ENCODE assay signal across 9 mouse cellular contexts in the genomic region with DNA sequence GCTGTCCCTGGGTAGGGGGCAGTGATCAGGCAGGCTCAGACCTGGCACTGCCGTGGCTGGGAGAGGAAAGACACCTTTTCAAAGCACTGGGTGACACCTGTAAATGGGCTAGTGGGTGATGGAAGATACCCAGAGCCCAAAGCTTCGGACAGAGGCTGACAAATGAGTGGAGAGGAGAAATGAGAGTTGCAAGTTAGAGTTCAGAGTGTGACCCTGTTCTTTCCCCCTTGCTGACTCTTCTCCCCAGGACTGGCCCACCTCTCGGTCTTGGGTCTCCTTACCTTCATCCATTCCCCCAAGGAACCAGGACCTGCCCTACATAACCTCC. TPM values are rescaled to one million over a fixed set of nuclear protein-coding genes. Genes with fewer than 3 reads are reported as not detected.
A peak's percentile ranks its signal among the peaks of the same experiment; 100 is the strongest.
DNase-seq lines count a peak whose midpoint lies in the region; ATAC-seq and TF ChIP-seq lines count a peak whose summit lies in the region.
"Had no signal": no experiment of that assay in that cellular context is flagged by ENCODE, and none has a peak within 500 bp of the region (broad histone marks: within the 10 kb centered on the region; RNA-seq: fewer than 3 reads in every experiment).

No protein-coding gene starts in this region.

- no peak for TF ChIP-seq POLR2A in bone marrow macrophage, adult 2 months (IDR thresholded peaks at IDR 0.05; ENCODE audit: borderline replicate concordance, low read depth, low read length)

- no peaks in the 10 kb centered on the region for H3K27me3 ChIP-seq in kidney, embryonic 14.5 days (ENCODE audit: control insufficient read depth, insufficient read depth, low read length)
- H3K27me3 ChIP-seq in hindbrain, embryonic 13.5 days = no peaks in the 10 kb centered on the region
- H3K27me3 ChIP-seq in midbrain, embryonic 13.5 days = no peaks in the 10 kb centered on the region
- H3K27me3 ChIP-seq: Patski had no signal

- peak overlapping the region; percentile 52 for H3K4me2 ChIP-seq in kidney, embryonic 14.5 days (replicated peaks; ENCODE audit: low read depth, low read length)
- H3K4me2 ChIP-seq in hindbrain, embryonic 13.5 days = peak overlapping the region; percentile 97
- H3K4me2 ChIP-seq in midbrain, embryonic 13.5 days (replicated peaks) = peak overlapping the region; percentile 95

- H3K27ac ChIP-seq in kidney, embryonic 14.5 days (ENCODE audit: low read depth, low read length) = peak overlapping the region; percentile 96
- peak overlapping the region; percentile 71 for H3K27ac ChIP-seq in bone marrow macrophage, adult 2 months (ENCODE audit: insufficient read depth, low read depth, low read length)
- H3K27ac ChIP-seq in hindbrain, embryonic 13.5 days = peak overlapping the region; percentile 96
- H3K27ac ChIP-seq in midbrain, embryonic 13.5 days = peak overlapping the region; percentile 94

- TF ChIP-seq CTCF in bone marrow macrophage, adult 2 months (IDR thresholded peaks at IDR 0.05; ENCODE audit: low read depth, low read length) = no peak

- H3K4me3 ChIP-seq in kidney, embryonic 14.5 days (ENCODE audit: low read length) = peak overlapping the region; percentile 81
- H3K4me3 ChIP-seq in bone marrow macrophage, adult 2 months (ENCODE audit: insufficient read depth, low read length) = peak overlapping the region; percentile 60
- H3K4me3 ChIP-seq in hindbrain, embryonic 13.5 days = peak overlapping the region; percentile 63
- peak overlapping the region; percentile 56 for H3K4me3 ChIP-seq in midbrain, embryonic 13.5 days (replicated peaks)

- H3K9ac ChIP-seq in kidney, embryonic 14.5 days (ENCODE audit: low read depth, low read length) = peak overlapping the region; percentile 81
- peak overlapping the region; percentile 74 for H3K9ac ChIP-seq in hindbrain, embryonic 13.5 days
- peak overlapping the region; percentile 72 for H3K9ac ChIP-seq in midbrain, embryonic 13.5 days (replicated peaks)

- no peaks in the 10 kb centered on the region for H3K9me3 ChIP-seq in kidney, embryonic 14.5 days (ENCODE audit: control insufficient read depth, low read length)
- H3K9me3 ChIP-seq in hindbrain, embryonic 13.5 days = no peaks in the 10 kb centered on the region
- H3K9me3 ChIP-seq in midbrain, embryonic 13.5 days = no peaks in the 10 kb centered on the region

- peaks cover 23% of the 10 kb centered on the region for H3K36me3 ChIP-seq in kidney, embryonic 14.5 days (ENCODE audit: control insufficient read depth, insufficient read depth, low read length)
- peaks cover 31% of the 10 kb centered on the region for H3K36me3 ChIP-seq in hindbrain, embryonic 13.5 days
- peaks cover 30% of the 10 kb centered on the region for H3K36me3 ChIP-seq in midbrain, embryonic 13.5 days

- WGBS in kidney, embryonic 14.5 days = 0% methylated on average over 3 of the region's 3 CpGs
- WGBS in hindbrain, embryonic 13.5 days = 0% methylated on average over 3 of the region's 3 CpGs
- WGBS in midbrain, embryonic 13.5 days = 0% methylated on average over 3 of the region's 3 CpGs

- H3K4me1 ChIP-seq in kidney, embryonic 14.5 days (ENCODE audit: control insufficient read depth, insufficient read depth, low read length) = peaks cover 27% of the 10 kb centered on the region
- peaks cover 18% of the 10 kb centered on the region for H3K4me1 ChIP-seq in bone marrow macrophage, adult 2 months (ENCODE audit: control insufficient read depth, insufficient read depth, low read length)
- peaks cover 70% of the 10 kb centered on the region for H3K4me1 ChIP-seq in hindbrain, embryonic 13.5 days (replicated peaks)
- peaks cover 64% of the 10 kb centered on the region for H3K4me1 ChIP-seq in midbrain, embryonic 13.5 days (replicated peaks)

- DNase-seq in kidney, postnatal 36 days = no peak
- no peak for DNase-seq in thymus, postnatal 0 days (ENCODE audit: low spot score)
- DNase-seq in frontal cortex, postnatal 10 days (ENCODE audit: low spot score in 2 of 2) = no peak
- DNase-seq in left cerebral cortex, adult 8-10 months (ENCODE audit: low spot score in 2 of 2) = no peak

- ATAC-seq in kidney, embryonic 14.5 days (ENCODE audit: low FRiP score, low TSS enrichment) = no peak
- peak; percentile 0; the same call in 1 of the 2 replicates for ATAC-seq in hindbrain, embryonic 13.5 days (ENCODE audit: low FRiP score)
- no peak; the same call in 1 of the 2 replicates for ATAC-seq in midbrain, embryonic 13.5 days

RNA-seq across cellular contexts. Expression of a gene that starts 0.6 kb away (rescaled TPM):
- polyA plus RNA-seq in kidney, embryonic 14.5 days (2014; fragmentation: Nextera tagmentation; extraction: Ambion mirVana) = 164 and 182 TPM in 2 replicates
- polyA plus RNA-seq in bone marrow macrophage, adult 2 months (2012; ENCODE audit: insufficient read depth, insufficient read length, missing spikeins) = 120 and 134 TPM in 2 replicates
- polyA plus RNA-seq in hindbrain, embryonic 13.5 days (2015; fragmentation: Nextera tagmentation; extraction: Ambion mirVana) = 133 and 148 TPM in 2 replicates
- polyA plus RNA-seq in midbrain, embryonic 13.5 days (2015; fragmentation: Nextera tagmentation; extraction: Ambion mirVana) = 145 and 148 TPM in 2 replicates
- polyA plus RNA-seq in thymus, postnatal 0 days (2015; fragmentation: Nextera tagmentation; extraction: Ambion mirVana) = 237 and 241 TPM in 2 replicates
- total RNA-seq in left cerebral cortex, adult 8-10 months (2022) = 100 to 1,000 TPM in 2 of 4 experiments, 10 to 100 TPM in 2; 86.5 to 102 (median 97.7) TPM

RNA-seq across cellular contexts. Expression of a gene that starts 1.1 kb away (rescaled TPM):
- 2.6 and 3.5 TPM in 2 replicates for polyA plus RNA-seq in kidney, embryonic 14.5 days (2014; fragmentation: Nextera tagmentation; extraction: Ambion mirVana)
- polyA plus RNA-seq in bone marrow macrophage, adult 2 months (2012; ENCODE audit: insufficient read depth, insufficient read length, missing spikeins) = 2.4 and 3.5 TPM in 2 replicates
- 4.6 and 5.9 TPM in 2 replicates for polyA plus RNA-seq in hindbrain, embryonic 13.5 days (2015; fragmentation: Nextera tagmentation; extraction: Ambion mirVana)
- 5.0 and 6.2 TPM in 2 replicates for polyA plus RNA-seq in midbrain, embryonic 13.5 days (2015; fragmentation: Nextera tagmentation; extraction: Ambion mirVana)
- polyA plus RNA-seq in thymus, postnatal 0 days (2015; fragmentation: Nextera tagmentation; extraction: Ambion mirVana) = 0.21 TPM in 2 replicates
- total RNA-seq in left cerebral cortex, adult 8-10 months (2022) = 100 to 1,000 TPM; 329 to 367 (median 348) TPM

RNA-seq across cellular contexts. Expression of a gene that starts 7.1 kb away (rescaled TPM):
- polyA plus RNA-seq in kidney, embryonic 14.5 days (2014; fragmentation: Nextera tagmentation; extraction: Ambion mirVana) = 6.0 TPM in 2 replicates
- 32.1 and 34.3 TPM in 2 replicates for polyA plus RNA-seq in bone marrow macrophage, adult 2 months (2012; ENCODE audit: insufficient read depth, insufficient read length, missing spikeins)
- polyA plus RNA-seq in hindbrain, embryonic 13.5 days (2015; fragmentation: Nextera tagmentation; extraction: Ambion mirVana) = 17.9 and 19.2 TPM in 2 replicates
- polyA plus RNA-seq in midbrain, embryonic 13.5 days (2015; fragmentation: Nextera tagmentation; extraction: Ambion mirVana) = 13.6 and 17.7 TPM in 2 replicates
- polyA plus RNA-seq in thymus, postnatal 0 days (2015; fragmentation: Nextera tagmentation; extraction: Ambion mirVana) = 8.5 and 9.3 TPM in 2 replicates
- total RNA-seq in left cerebral cortex, adult 8-10 months (2022) = 10 to 100 TPM; 37.2 to 42.2 (median 38.0) TPM

RNA-seq across cellular contexts. Expression of a gene that starts 23.0 kb away (rescaled TPM):
- 6.9 and 11.2 TPM in 2 replicates for polyA plus RNA-seq in kidney, embryonic 14.5 days (2014; fragmentation: Nextera tagmentation; extraction: Ambion mirVana)
- 8.3 and 11.0 TPM in 2 replicates for polyA plus RNA-seq in bone marrow macrophage, adult 2 months (2012; ENCODE audit: insufficient read depth, insufficient read length, missing spikeins)
- polyA plus RNA-seq in hindbrain, embryonic 13.5 days (2015; fragmentation: Nextera tagmentation; extraction: Ambion mirVana) = 3.6 and 4.5 TPM in 2 replicates
- 4.2 and 4.4 TPM in 2 replicates for polyA plus RNA-seq in midbrain, embryonic 13.5 days (2015; fragmentation: Nextera tagmentation; extraction: Ambion mirVana)
- polyA plus RNA-seq in thymus, postnatal 0 days (2015; fragmentation: Nextera tagmentation; extraction: Ambion mirVana) = 4.2 and 5.8 TPM in 2 replicates
- 1 to 10 TPM; 2.8 to 4.9 (median 3.5) TPM for total RNA-seq in left cerebral cortex, adult 8-10 months (2022)

RNA-seq across cellular contexts. Expression of a gene that starts 33.0 kb away (rescaled TPM):
- 6.3 and 12.8 TPM in 2 replicates for polyA plus RNA-seq in kidney, embryonic 14.5 days (2014; fragmentation: Nextera tagmentation; extraction: Ambion mirVana)
- 10.4 TPM in 2 replicates for polyA plus RNA-seq in bone marrow macrophage, adult 2 months (2012; ENCODE audit: insufficient read depth, insufficient read length, missing spikeins)
- polyA plus RNA-seq in hindbrain, embryonic 13.5 days (2015; fragmentation: Nextera tagmentation; extraction: Ambion mirVana) = 17.8 and 18.0 TPM in 2 replicates
- polyA plus RNA-seq in midbrain, embryonic 13.5 days (2015; fragmentation: Nextera tagmentation; extraction: Ambion mirVana) = 18.9 and 20.8 TPM in 2 replicates
- 21.1 and 24.0 TPM in 2 replicates for polyA plus RNA-seq in thymus, postnatal 0 days (2015; fragmentation: Nextera tagmentation; extraction: Ambion mirVana)
- total RNA-seq in left cerebral cortex, adult 8-10 months (2022) = 10 to 100 TPM; 13.1 to 15.9 (median 14.7) TPM
